Mouse (Mus musculus) midbrain, embryonic 15.5 days (tissue): ENCODE measurements around the gene Tinag. TPM values are rescaled to one million over a fixed set of nuclear protein-coding genes. Genes with fewer than 3 reads are reported as not detected.
"Not testable (repeated sequence)": the region's sequence is repeated elsewhere in the genome, so short reads cannot be mapped to it uniquely, and the experiment has no call there.

Experiments
- ATAC-seq: fragments of 200-750 bp; cut with Nextera tagmentation; replicated peaks from 2 replicates; pipeline ENCODE4 v1.8.0; 2017; ENCODE audit warnings: moderate TSS enrichment
- H3K27ac ChIP-seq: fragments of 300-500 bp; sonication (generic); 2 replicates; pipeline ENCODE4 v1.5.1; 2015; ENCODE audit warnings: mild to moderate bottlenecking, inconsistent platforms
- H3K27me3 ChIP-seq: fragments of 300-500 bp; sonication (generic); replicated peaks from 2 replicates; pipeline ENCODE4 v1.6.1; 2015; ENCODE audit warnings: inconsistent platforms
- H3K36me3 ChIP-seq: fragments of 300-500 bp; sonication (generic); replicated peaks from 2 replicates; pipeline ENCODE4 v1.6.1; 2015; ENCODE audit warnings: inconsistent platforms
- H3K4me1 ChIP-seq: fragments of 300-500 bp; sonication (generic); 2 replicates; pipeline ENCODE4 v1.6.1; 2015; ENCODE audit warnings: inconsistent platforms
- H3K4me2 ChIP-seq: fragments of 300-500 bp; sonication (generic); 2 replicates; pipeline ENCODE4 v1.6.1; 2015; ENCODE audit warnings: inconsistent platforms, mild to moderate bottlenecking, moderate library complexity
- H3K4me3 ChIP-seq: fragments of 300-500 bp; sonication (generic); 2 replicates; pipeline ENCODE4 v1.5.1; 2015; ENCODE audit warnings: mild to moderate bottlenecking, inconsistent platforms
- H3K9ac ChIP-seq: fragments of 300-500 bp; sonication (generic); 2 replicates; pipeline ENCODE4 v1.6.1; 2015; ENCODE audit warnings: mild to moderate bottlenecking, inconsistent platforms
- H3K9me3 ChIP-seq: fragments of 300-500 bp; sonication (generic); 2 replicates; pipeline ENCODE4 v1.6.1; 2016; ENCODE audit warnings: inconsistent platforms
- WGBS: fragments of 180-500 bp; shearing (Covaris S2); methylation state at CpG from one replicate; pipeline ENCODE4 v1.1.7; 2015; ENCODE audit warnings: mixed read lengths; 5-methylcytosine and 5-hydroxymethylcytosine counted together
- polyA plus RNA-seq: library from polyadenylated mRNA; unstranded; fragments of >200 nt; fragmentation: Nextera tagmentation; extraction: Ambion mirVana; gene quantifications from 2 replicates; pipeline ENCODE4 v1.2.1, GENCODE M21; 2015

The Tinag gene
- polyA plus RNA-seq: not detected in 2 replicates

DNA sequence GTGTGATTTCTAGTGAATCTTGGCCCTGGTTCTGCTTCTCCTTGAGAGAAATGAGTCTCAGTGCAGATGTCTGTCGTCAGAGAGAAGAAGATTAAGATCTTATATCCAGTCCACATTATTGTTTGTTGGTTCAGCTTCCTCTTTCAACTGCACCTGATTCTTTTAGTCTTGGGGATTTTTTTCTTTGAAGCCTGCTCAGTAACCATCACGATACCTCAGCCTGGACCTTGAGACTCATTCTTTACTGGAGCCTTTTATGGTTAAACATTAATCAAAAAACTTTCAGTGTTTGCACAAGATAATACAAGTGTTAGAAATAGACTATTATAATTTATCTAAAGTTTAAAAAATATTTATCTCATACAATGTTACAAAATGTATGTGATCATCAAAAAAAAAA lies at the start of gene Tinag:
Gene Tinag, minus strand, starts transcription at position 210 of the 400 bp plus-strand sequence.
- no peak for ATAC-seq
- Histone ChIP-seq H3K4me1 (no peaks in the 10 kb centered on the region), H3K36me3 (no peaks in the 10 kb centered on the region), H3K27me3 (no peaks in the 10 kb centered on the region), H3K4me3 (no peak within 1 kb of the TSS), H3K27ac (no peak within 1 kb of the TSS), H3K9me3 (no peaks in the 10 kb centered on the region), H3K4me2 (no peak within 1 kb of the TSS), H3K9ac (no peak within 1 kb of the TSS)
- 55% methylated on average over 2 of the region's 2 CpGs for WGBS

DNA sequence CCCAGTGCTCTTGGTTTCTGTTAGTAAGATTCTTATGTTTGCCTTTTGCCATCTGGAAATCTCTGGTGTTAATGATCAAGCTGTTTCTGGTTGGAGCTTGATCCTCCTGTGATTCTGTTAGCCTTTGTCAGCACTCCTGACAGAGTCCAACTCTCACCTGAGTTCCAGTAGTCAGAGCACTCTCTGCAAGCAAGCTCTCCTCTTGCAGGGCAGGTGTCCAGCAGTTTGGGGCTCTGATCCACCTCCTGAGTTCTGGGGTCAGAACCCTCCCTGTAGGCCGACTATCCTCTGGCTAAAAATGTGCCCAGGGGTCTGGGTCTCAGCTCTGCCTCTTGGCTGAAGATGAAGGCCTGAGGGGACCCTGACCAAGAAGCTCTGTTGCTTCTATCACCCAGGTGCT lies 37.6 kb upstream of the Tinag start:
- H3K36me3 ChIP-seq, ATAC-seq, H3K9me3 ChIP-seq, H3K4me2 ChIP-seq, H3K4me3 ChIP-seq, H3K4me1 ChIP-seq, H3K9ac ChIP-seq, H3K27ac ChIP-seq, H3K27me3 ChIP-seq: not testable (repeated sequence)
- 92% methylated on average over 1 of the region's 1 CpGs for WGBS

DNA sequence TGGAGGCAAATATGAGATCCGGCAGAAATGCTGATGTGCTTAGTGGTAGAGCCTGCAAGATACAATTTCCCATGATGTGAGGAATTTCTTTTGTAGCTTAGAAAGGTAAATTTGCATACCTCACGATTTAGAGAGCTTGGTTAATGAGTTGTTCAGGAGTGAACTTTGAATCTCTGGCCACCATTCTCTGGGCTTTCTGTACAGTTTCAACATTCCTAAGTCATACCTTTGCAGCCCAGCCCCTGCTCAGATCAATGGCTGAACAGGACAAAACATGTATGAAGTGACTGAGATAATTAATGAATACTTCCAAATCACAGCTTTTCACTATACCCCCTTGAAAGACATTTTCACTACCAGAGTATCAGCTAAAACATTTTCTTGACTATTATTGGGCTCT lies 26.1 kb upstream of the Tinag start:
- ATAC-seq: no peak
- H3K9ac ChIP-seq: no peak overlapping the region
- H3K36me3 ChIP-seq: no peaks in the 10 kb centered on the region
- no peaks in the 10 kb centered on the region for H3K9me3 ChIP-seq
- no peak overlapping the region for H3K4me3 ChIP-seq
- no peaks in the 10 kb centered on the region for H3K4me1 ChIP-seq
- WGBS: 82% methylated on average over 2 of the region's 2 CpGs
- no peak overlapping the region for H3K27ac ChIP-seq
- H3K27me3 ChIP-seq: no peaks in the 10 kb centered on the region
- no peak overlapping the region for H3K4me2 ChIP-seq

DNA sequence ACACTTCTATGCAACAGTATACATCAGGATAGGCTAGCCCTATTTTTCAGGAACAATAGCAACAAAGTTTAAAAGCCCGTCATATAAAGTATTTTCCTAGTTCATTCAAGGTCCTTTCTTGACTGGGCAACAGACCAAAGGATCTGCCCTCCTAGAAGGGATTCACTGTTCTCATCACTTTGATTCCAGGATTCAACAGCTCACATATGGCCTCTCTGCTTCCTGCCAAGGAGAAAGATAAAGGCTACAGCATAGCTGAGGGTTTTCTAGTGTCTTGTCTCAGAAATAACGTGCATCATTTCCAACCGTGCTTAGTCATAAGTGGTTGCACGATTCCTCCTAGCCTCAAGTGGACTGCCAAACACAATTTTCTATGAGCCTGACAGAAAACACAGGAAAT lies 11.0 kb upstream of the Tinag start:
- Histone ChIP-seq H3K4me3 (no peak overlapping the region), H3K9ac (no peak overlapping the region), H3K4me1 (no peaks in the 10 kb centered on the region), H3K27me3 (no peaks in the 10 kb centered on the region), H3K4me2 (no peak overlapping the region), H3K36me3 (no peaks in the 10 kb centered on the region), H3K9me3 (no peaks in the 10 kb centered on the region), H3K27ac (no peak overlapping the region)
- 81% methylated on average over 4 of the region's 4 CpGs for WGBS
- ATAC-seq: no peak

DNA sequence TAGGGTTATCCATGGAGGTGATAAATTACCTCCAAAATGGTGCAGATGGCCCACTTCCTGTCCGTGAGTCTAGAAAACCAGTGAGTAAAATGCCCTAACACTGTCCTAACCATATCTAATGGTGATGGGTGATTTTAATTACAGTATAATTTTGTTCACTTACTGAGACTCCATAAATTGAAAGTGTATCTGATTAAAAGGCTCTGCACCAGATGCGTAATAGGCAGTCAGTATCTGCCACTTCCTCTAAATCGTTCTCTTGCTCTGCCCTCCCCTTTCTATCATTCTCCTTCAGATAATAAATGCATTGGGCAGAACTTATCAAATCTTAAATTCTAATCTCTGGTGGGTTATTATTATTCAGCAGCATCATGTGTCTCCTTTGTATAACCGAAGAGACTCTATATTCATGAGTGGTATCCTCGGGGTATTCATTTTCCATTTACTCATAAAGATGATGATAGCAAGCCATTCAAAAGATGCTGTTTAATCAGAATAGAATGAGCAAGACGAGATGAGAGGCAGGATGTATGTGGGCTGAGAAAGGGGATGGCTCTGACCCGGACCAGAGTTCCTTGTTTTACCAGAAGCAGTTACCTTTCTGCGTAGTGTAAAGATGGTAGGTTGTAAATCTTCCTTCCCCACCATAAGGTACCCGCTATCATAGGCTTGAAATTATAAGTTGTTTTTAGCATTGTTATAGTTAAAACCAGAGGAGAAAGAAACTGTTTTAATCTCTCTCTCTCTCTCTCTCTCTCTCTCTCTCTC lies 9.0 kb upstream of the Tinag start:
- 64% methylated on average over 9 of the region's 9 CpGs for WGBS
- Histone ChIP-seq H3K9me3 (no peaks in the 10 kb centered on the region), H3K4me3 (no peak overlapping the region), H3K36me3 (no peaks in the 10 kb centered on the region), H3K4me1 (no peaks in the 10 kb centered on the region), H3K27me3 (no peaks in the 10 kb centered on the region), H3K27ac (no peak overlapping the region), H3K9ac (no peak overlapping the region), H3K4me2 (no peak overlapping the region)
- peak; percentile 70 for ATAC-seq

DNA sequence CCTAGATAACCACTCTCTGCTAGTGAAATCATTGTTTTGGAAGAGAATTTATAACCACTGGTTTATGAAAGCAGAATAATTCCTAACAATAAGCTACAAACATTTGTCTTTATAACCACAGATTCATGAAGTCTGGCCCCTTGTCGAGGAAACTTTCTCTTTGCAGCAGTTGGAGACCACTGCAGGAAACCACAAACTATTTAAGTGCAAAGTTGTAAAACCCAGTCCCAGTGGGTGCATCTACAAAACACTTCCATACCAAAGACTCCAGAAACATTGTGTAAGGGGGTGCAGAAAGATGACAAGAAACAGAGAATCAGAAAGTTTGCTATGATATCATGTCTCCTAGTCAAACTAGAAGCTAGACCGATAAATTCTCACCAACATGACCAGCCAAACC lies 5.8 kb upstream of the Tinag start:
- no peaks in the 10 kb centered on the region for H3K36me3 ChIP-seq
- no peak overlapping the region for H3K4me3 ChIP-seq
- no peak overlapping the region for H3K27ac ChIP-seq
- 85% methylated on average over 2 of the region's 2 CpGs for WGBS
- no peak for ATAC-seq
- H3K4me1 ChIP-seq: no peaks in the 10 kb centered on the region
- no peaks in the 10 kb centered on the region for H3K27me3 ChIP-seq
- no peaks in the 10 kb centered on the region for H3K9me3 ChIP-seq
- no peak overlapping the region for H3K9ac ChIP-seq
- no peak overlapping the region for H3K4me2 ChIP-seq

DNA sequence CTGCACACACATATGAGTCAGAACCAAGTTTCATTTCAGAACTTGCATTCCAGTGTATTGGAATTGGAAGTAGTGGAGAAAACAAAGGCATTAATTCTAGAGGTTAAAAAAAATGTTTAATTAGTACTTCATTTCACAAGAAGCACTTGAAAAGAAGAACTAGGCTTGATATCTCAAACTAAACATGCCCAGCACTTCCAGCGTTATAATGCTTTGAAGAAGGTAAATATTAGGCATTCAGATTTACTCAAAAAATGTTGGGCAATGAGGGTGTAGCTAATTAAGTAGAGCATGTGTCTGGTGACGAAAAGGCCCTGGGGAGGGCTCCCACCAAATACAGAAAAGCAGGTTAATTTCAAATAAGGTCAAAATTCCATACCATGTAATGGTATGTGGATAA lies 4.1 kb upstream of the Tinag start:
- Histone ChIP-seq H3K27ac (no peak overlapping the region), H3K4me2 (no peak overlapping the region), H3K4me3 (no peak overlapping the region), H3K27me3 (no peaks in the 10 kb centered on the region), H3K9ac (no peak overlapping the region), H3K36me3 (no peaks in the 10 kb centered on the region), H3K4me1 (no peaks in the 10 kb centered on the region), H3K9me3 (no peaks in the 10 kb centered on the region)
- WGBS: 82% methylated on average over 2 of the region's 2 CpGs
- ATAC-seq: no peak

DNA sequence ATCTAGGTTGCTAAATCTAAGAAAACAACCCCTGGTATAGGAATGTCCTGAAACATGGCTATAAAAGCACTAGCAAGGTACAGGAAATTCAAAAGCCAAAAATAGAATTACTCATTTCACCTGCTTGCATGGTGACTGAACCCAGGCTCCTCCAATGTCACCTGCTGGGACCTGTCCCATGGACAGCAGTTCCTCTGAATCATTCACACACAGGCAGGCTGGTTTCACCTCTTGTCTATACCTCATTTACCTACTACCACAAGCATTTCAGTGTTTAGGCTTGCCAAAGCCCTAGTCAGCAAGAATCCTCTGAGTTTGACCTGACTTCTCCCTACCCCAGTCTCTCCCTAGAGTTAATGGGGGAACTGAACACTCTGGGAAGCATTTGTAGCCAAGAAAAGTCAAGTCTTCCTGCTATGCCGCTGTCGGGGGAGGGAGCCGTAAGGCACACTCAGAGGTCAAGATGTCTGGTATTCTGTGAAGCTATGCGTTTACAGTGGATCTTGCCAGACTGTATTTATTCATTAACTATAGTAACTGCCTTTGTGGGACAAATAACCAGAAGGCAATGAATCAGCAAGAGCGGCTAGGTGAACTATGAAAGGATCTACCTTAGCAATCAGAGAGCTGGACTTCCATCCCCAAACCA lies 597 bp upstream of the Tinag start:
- no peaks in the 10 kb centered on the region for H3K27me3 ChIP-seq
- 95% methylated on average over 5 of the region's 5 CpGs for WGBS
- no peak overlapping the region for H3K4me2 ChIP-seq
- H3K9me3 ChIP-seq: no peaks in the 10 kb centered on the region
- H3K36me3 ChIP-seq: no peaks in the 10 kb centered on the region
- no peak overlapping the region for H3K27ac ChIP-seq
- H3K4me3 ChIP-seq: no peak overlapping the region
- H3K4me1 ChIP-seq: no peaks in the 10 kb centered on the region
- no peak overlapping the region for H3K9ac ChIP-seq
- no peak for ATAC-seq

DNA sequence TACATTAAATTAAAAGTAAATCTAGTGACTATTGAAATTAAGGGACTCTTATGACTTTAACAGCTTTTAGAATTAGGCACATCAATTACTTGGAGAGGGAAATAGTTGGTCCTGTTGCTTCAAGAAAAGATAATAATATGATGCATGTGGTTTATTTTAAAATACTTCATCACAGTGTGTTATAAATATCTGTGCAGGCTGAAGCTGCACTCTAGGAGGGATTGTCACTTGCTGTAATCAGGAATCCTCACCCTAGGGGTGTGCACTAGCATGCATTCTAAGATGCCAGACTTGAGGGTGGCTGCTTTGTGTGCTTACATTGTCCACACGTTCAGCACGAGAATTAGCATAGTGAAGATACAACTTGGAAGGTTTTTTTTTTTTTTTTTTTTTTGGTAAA lies 10.2 kb downstream of the Tinag start:
- no peak for ATAC-seq
- WGBS: 49% methylated on average over 2 of the region's 2 CpGs
- Histone ChIP-seq H3K36me3 (no peaks in the 10 kb centered on the region), H3K27ac (no peak overlapping the region), H3K4me3 (no peak overlapping the region), H3K27me3 (no peaks in the 10 kb centered on the region), H3K4me2 (no peak overlapping the region), H3K9me3 (no peaks in the 10 kb centered on the region), H3K9ac (no peak overlapping the region), H3K4me1 (no peaks in the 10 kb centered on the region)

DNA sequence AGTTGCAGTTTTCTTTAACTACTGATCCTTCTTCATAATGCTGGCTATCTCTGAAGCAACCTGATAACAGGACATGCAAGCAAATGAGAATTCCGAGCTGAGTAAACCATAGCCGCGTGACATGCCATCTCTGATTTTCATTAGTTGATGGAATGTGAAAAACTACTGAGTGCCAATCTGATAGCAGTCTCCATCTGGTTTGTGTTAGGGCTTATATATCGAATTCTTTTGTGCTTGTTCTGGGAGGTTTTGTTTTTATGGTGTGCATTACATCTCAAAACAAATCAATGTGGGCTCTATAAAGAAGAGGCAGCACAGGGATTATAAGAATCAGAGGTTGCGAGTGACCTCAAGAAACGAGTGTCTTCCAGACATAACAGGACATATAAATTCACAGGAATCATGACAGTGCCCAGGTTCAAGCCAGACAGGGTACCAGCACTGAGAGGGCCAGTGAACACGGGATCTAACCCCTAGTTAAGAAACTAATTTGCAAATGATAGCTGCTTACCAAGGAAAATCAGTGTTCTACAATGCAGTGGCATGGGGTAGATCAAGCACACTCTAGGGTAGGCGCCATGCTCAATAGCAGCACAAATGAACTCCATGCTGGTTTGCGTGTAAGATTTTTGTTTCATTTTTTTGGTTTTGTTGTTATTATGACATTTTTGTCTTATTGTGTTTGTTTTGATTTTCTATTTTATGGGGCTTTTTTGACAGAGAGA lies 13.0 kb downstream of the Tinag start:
- no peak for ATAC-seq

DNA sequence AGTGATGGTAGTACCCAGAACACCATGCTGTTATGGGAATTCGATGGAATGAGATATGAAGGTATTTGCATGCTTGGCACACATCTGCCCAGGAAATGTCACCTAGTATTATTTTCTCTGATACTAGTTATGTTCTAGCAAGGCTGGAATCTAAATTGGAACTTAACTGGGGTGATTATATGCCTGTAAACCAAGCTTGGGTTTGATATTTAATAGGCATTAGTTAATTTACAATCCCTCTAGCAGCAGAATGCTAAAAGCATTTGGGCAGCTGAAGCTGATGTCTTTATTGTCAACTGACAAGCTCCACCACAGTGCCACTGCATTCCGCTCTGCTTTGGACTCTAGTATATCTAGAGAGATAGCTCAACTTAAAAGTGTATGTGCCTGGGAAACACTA lies 20.3 kb downstream of the Tinag start:
- H3K4me2 ChIP-seq: no peak overlapping the region
- no peaks in the 10 kb centered on the region for H3K36me3 ChIP-seq
- WGBS: 80% methylated on average over 2 of the region's 2 CpGs
- H3K27ac ChIP-seq: no peak overlapping the region
- no peaks in the 10 kb centered on the region for H3K4me1 ChIP-seq
- no peak for ATAC-seq
- no peak overlapping the region for H3K4me3 ChIP-seq
- no peak overlapping the region for H3K9ac ChIP-seq
- H3K27me3 ChIP-seq: no peaks in the 10 kb centered on the region
- H3K9me3 ChIP-seq: no peaks in the 10 kb centered on the region

More for the DNA sequence above, 13.0 kb downstream of the Tinag start:
- no peaks in the 10 kb centered on the region for H3K9me3 ChIP-seq
- WGBS: 78% methylated on average over 9 of the region's 9 CpGs
- H3K4me3 ChIP-seq: no peak overlapping the region
- H3K4me2 ChIP-seq: no peak overlapping the region
- no peaks in the 10 kb centered on the region for H3K27me3 ChIP-seq
- no peak overlapping the region for H3K27ac ChIP-seq
- no peak overlapping the region for H3K9ac ChIP-seq
- no peaks in the 10 kb centered on the region for H3K36me3 ChIP-seq
- no peaks in the 10 kb centered on the region for H3K4me1 ChIP-seq

DNA sequence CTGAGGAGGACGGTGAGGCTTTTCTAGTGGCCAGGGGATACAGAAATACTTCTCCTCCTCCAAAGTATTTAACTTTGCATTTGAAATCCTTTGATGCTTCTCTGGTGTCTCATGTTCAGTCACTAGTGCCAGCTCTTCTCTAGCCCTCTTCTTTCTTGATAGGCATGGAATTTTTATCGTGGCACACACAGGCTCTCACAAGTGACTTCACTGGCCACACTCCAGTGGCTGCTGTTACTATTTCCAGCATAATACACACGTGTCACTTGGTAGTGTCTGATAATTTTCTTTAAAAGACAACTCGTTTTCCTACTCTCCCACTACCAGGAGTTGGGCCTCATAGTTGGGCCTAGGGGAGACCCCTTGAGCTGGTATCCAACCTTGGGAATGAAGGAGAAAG lies 26.7 kb downstream of the Tinag start:
- no peak overlapping the region for H3K4me2 ChIP-seq
- WGBS: 78% methylated on average over 4 of the region's 4 CpGs
- no peak overlapping the region for H3K4me3 ChIP-seq
- no peaks in the 10 kb centered on the region for H3K36me3 ChIP-seq
- H3K27me3 ChIP-seq: no peaks in the 10 kb centered on the region
- H3K4me1 ChIP-seq: no peaks in the 10 kb centered on the region
- no peak for ATAC-seq
- no peaks in the 10 kb centered on the region for H3K9me3 ChIP-seq
- H3K27ac ChIP-seq: no peak overlapping the region
- H3K9ac ChIP-seq: no peak overlapping the region
